Mouse (Mus musculus) gastrocnemius, adult 2 months (tissue): ENCODE data around the gene Zfp961. TPM values are rescaled to one million over a fixed set of nuclear protein-coding genes. Genes with fewer than 3 reads are reported as not detected.

Experiments
- DNase-seq: peaks from one replicate; pipeline ENCODE4 v3.0.0; 2022
- H3K27ac ChIP-seq: fragments of 200-600 bp; 2 replicates; pipeline ENCODE4 v1.8.1; 2022; ENCODE audit warnings: mild to moderate bottlenecking
- H3K4me3 ChIP-seq: fragments of 200-600 bp; 2 replicates; pipeline ENCODE4 v1.8.1; 2022; ENCODE audit warnings: mild to moderate bottlenecking, moderate library complexity
- CTCF ChIP-seq: fragments of 200-600 bp; IDR thresholded peaks from 2 replicates; pipeline ENCODE4 v1.8.1; 2022; ENCODE audit warnings: antibody characterized with exemption, mild to moderate bottlenecking, moderate library complexity
- intact Hi-C: fragments of 180-260 bp; cut with DNase I; formaldehyde crosslinking; loops from one replicate; pipeline ENCODE4 v1.15.1; 2025
- total RNA-seq, 2 experiments: library from RNA; stranded (reverse); gene quantifications; 2 replicates each; pipeline ENCODE4 v1.2.3; 2021

The Zfp961 gene
- total RNA-seq, 2 experiments from 2014 or later = 2.7 to 5.4 TPM

DNA sequence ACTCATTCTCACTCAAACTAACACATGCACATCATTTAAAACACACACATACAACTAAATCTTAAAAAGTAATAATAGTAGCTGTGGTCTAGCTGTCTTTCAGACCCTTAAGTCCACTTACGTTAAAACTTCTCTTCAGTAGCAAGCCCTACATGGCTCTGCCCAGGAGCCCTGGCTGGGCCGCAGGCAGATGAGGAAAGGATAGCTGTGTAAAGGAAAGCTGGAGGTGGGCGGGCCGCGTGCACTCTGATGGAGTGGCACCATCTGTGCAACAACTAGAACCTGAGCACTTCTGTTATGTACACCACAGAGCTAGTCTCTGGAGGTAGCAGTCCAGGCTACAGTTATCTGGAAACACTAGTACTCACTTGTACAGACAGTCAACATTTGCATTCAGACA is 16.4 kb downstream of the Zfp961 start:
- no peak overlapping the region for H3K27ac ChIP-seq
- H3K4me3 ChIP-seq = no peak overlapping the region
- no peak for DNase-seq
- intact Hi-C loops = no loop called here
- TF ChIP-seq CTCF = no peak

DNA sequence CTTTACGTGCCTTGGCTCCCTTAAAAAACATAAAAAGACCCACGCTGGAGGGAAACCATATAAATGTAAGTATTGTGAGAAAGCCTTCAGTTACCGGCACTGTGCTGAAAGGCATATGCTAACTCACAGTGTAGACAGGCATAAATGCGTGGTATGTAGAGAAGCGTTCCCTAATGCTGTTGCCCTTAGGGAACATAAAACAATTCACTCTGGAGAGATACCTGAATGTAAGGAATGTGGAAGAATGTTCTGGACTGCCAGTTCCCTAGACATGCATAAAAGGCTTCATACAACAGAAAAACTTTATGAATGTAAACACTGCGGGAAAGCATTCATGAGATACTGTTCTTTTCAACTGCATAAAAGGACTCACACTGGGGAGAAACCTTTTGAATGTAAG is 17.3 kb downstream of the Zfp961 start:
- no peak overlapping the region for H3K27ac ChIP-seq
- TF ChIP-seq CTCF = no peak
- intact Hi-C loops = no loop called here
- H3K4me3 ChIP-seq = no peak overlapping the region
- DNase-seq = no peak

DNA sequence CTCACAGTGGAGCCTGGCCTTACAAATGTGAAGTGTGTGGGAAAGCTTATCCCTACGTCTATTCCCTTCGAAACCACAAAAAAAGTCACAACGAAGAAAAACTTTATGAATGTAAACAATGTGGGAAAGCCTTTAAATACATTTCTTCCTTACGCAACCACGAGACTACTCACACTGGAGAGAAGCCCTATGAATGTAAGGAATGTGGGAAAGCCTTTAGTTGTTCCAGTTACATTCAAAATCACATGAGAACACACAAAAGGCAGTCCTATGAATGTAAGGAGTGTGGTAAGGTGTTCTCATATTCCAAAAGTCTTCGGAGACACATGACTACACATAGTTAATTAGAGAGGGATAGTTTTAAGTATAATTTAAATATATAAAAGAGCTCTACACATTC is 17.8 kb downstream of the Zfp961 start:
- H3K4me3 ChIP-seq = no peak overlapping the region
- no peak overlapping the region for H3K27ac ChIP-seq
- no peak for DNase-seq
- intact Hi-C loops = no loop called here
- no peak for TF ChIP-seq CTCF

- intact Hi-C loops = loop anchor here (5.0 kb wide), 1 partner anchor 65 kb away; the partner anchor contains the start of genes Zfp617 and Zfp882
- H3K4me3 ChIP-seq = no peak overlapping the region
- no peak overlapping the region for H3K27ac ChIP-seq
- TF ChIP-seq CTCF = peak; percentile 68
- no peak for DNase-seq
Observed at GRCm38 (mm10) chr8:71971945-71972344, 21.1 kb downstream of the Zfp961 start.

- no peak for DNase-seq
- Histone ChIP-seq H3K4me3 (no peak overlapping the region), H3K27ac (no peak overlapping the region)
- intact Hi-C loops = loop anchor here (5.0 kb wide), 1 partner anchor 67 kb away; the partner anchor contains the start of genes Zfp617 and Zfp882
- TF ChIP-seq CTCF = no peak
Observed at GRCm38 (mm10) chr8:71974211-71974610, 23.4 kb downstream of the Zfp961 start.

GRCm38 (mm10) chr8:71981032-71981431 is 30.2 kb downstream of the Zfp961 start:
- no peak for DNase-seq
- H3K27ac ChIP-seq = no peak overlapping the region
- intact Hi-C loops = no loop called here
- no peak for TF ChIP-seq CTCF
- H3K4me3 ChIP-seq = no peak overlapping the region

- H3K27ac ChIP-seq = no peak overlapping the region
- DNase-seq = no peak
- no peak for TF ChIP-seq CTCF
- H3K4me3 ChIP-seq = no peak overlapping the region
- intact Hi-C loops = no loop called here
Observed at GRCm38 (mm10) chr8:71981456-71981855, 30.6 kb downstream of the Zfp961 start.

- H3K27ac ChIP-seq = no peak overlapping the region
- intact Hi-C loops = no loop called here
- DNase-seq = no peak
- no peak overlapping the region for H3K4me3 ChIP-seq
- TF ChIP-seq CTCF = peak; percentile 15; the same call in 1 of the 2 replicates
Observed at GRCm38 (mm10) chr8:71984601-71985000, 33.8 kb downstream of the Zfp961 start.

GRCm38 (mm10) chr8:71988110-71988866 is 37.5 kb downstream of the Zfp961 start:
- DNase-seq = peak; percentile 52
- peak overlapping the region; percentile 35; the same call in 1 of the 2 replicates for H3K27ac ChIP-seq
- peak; percentile 17; the same call in 1 of the 2 replicates for TF ChIP-seq CTCF
- peak overlapping the region; percentile 65 for H3K4me3 ChIP-seq
- intact Hi-C loops = no loop called here

GRCm38 (mm10) chr8:71988867-71989599 is 38.2 kb downstream of the Zfp961 start:
- TF ChIP-seq CTCF = no peak
- intact Hi-C loops = no loop called here
- peak overlapping the region; percentile 65 for H3K4me3 ChIP-seq
- no peak for DNase-seq
- H3K27ac ChIP-seq = peak overlapping the region; percentile 35; the same call in 1 of the 2 replicates

- H3K4me3 ChIP-seq = no peak overlapping the region
- H3K27ac ChIP-seq = no peak overlapping the region
- TF ChIP-seq CTCF = no peak
- no peak for DNase-seq
- intact Hi-C loops = loop anchor here (10.0 kb wide), 1 partner anchor 865 kb away; no protein-coding TSS in a partner anchor
Observed at GRCm38 (mm10) chr8:71999434-71999833, 48.6 kb downstream of the Zfp961 start.

- no peak for DNase-seq
- H3K4me3 ChIP-seq = no peak overlapping the region
- no peak overlapping the region for H3K27ac ChIP-seq
- TF ChIP-seq CTCF = no peak
- intact Hi-C loops = no loop called here
Observed at GRCm38 (mm10) chr8:72000223-72000622, 49.4 kb downstream of the Zfp961 start.

DNA sequence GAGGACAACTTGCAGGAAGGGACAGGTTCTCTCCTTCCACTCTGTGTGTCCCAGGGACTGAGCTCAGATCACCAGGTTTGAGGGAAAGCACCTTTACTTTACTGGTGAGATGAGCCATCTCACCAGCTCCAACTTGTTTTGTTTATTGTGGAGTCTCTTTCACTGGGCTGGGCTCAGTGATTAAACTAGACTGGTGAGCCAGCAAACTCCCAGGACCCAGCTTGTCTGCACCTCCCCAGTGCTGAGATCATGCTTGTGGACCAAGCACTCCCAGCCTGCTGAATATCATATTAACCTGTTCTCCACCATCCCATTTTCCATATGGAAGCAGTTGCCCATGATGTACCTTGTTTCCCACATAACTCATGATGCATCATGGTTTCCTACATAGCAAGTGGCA is 52.1 kb downstream of the Zfp961 start:
- no peak for TF ChIP-seq CTCF
- intact Hi-C loops = loop anchor here (2.0 kb wide), 1 partner anchor 96 kb away; no protein-coding TSS in a partner anchor
- Histone ChIP-seq H3K4me3 (no peak overlapping the region), H3K27ac (no peak overlapping the region)
- no peak for DNase-seq
